Mouse (Mus musculus): ENCODE measurements around the gene Apoe. TPM values are rescaled to one million over a fixed set of nuclear protein-coding genes. Genes with fewer than 3 reads are reported as not detected.

Apoe gene
- polyA plus RNA-seq, 1 experiment, result 939 TPM

- 1% methylated on average over 63 of the region's 63 CpGs for WGBS
- Histone ChIP-seq H3K27ac (ENCODE audit: insufficient read depth, low read depth, low read length) (peak within 1 kb of the TSS; percentile 92), H3K4me1 (ENCODE audit: control insufficient read depth, insufficient read depth, low read length) (peaks cover 19% of the 10 kb centered on the region), H3K36me3 (ENCODE audit: control insufficient read depth, insufficient read depth, low read length) (no peaks in the 10 kb centered on the region), H3K4me3 (ENCODE audit: insufficient read depth, low read depth, low read length) (peak within 1 kb of the TSS; percentile 97), H3K27me3 (replicated peaks; ENCODE audit: control insufficient read depth, insufficient read depth, low read length) (no peaks in the 10 kb centered on the region)
- peak; percentile 38 for TF ChIP-seq POLR2A (IDR thresholded peaks at IDR 0.05; ENCODE audit: low read depth, low read length)
- 0 out of 2 replicates have a peak, but pooled peaks have one; percentile 20 for TF ChIP-seq CTCF (conservative IDR thresholded peaks at IDR 0.05; ENCODE audit: insufficient read depth, insufficient read length, low read depth, low read length)
- peak; percentile 99 for DNase-seq
These were observed 33.8 kb downstream of the Apoe start, which contains the start of gene Clptm1 for GRCm38 (mm10) chr7:19664955-19665841. Gene Clptm1, minus strand, starts transcription at chr7:19665033.

GRCm38 (mm10) chr7:19664455-19664954, 34.5 kb downstream of the Apoe start:
- Histone ChIP-seq H3K27ac (ENCODE audit: insufficient read depth, low read depth, low read length) (0 out of 2 replicates have a peak overlapping the region, but pooled peaks have one; percentile 29), H3K4me1 (ENCODE audit: control insufficient read depth, insufficient read depth, low read length) (peaks cover 19% of the 10 kb centered on the region), H3K4me3 (ENCODE audit: insufficient read depth, low read depth, low read length) (peak overlapping the region; percentile 97), H3K36me3 (ENCODE audit: control insufficient read depth, insufficient read depth, low read length) (no peaks in the 10 kb centered on the region), H3K27me3 (replicated peaks; ENCODE audit: control insufficient read depth, insufficient read depth, low read length) (no peaks in the 10 kb centered on the region)
- DNase-seq, result no peak
- under 1% methylated on average over 37 of the region's 37 CpGs for WGBS
- no peak for TF ChIP-seq POLR2A (IDR thresholded peaks at IDR 0.05; ENCODE audit: low read depth, low read length)
- TF ChIP-seq CTCF (conservative IDR thresholded peaks at IDR 0.05; ENCODE audit: insufficient read depth, insufficient read length, low read depth, low read length), result no peak

GRCm38 (mm10) chr7:19663940-19664339, 35.0 kb downstream of the Apoe start:
- TF ChIP-seq POLR2A (IDR thresholded peaks at IDR 0.05; ENCODE audit: low read depth, low read length) (no peak), CTCF (conservative IDR thresholded peaks at IDR 0.05; ENCODE audit: insufficient read depth, insufficient read length, low read depth, low read length) (no peak)
- Histone ChIP-seq H3K4me3 (ENCODE audit: insufficient read depth, low read depth, low read length) (peak overlapping the region; percentile 97), H3K4me1 (ENCODE audit: control insufficient read depth, insufficient read depth, low read length) (peaks cover 14% of the 10 kb centered on the region), H3K27ac (ENCODE audit: insufficient read depth, low read depth, low read length) (no peak overlapping the region), H3K36me3 (ENCODE audit: control insufficient read depth, insufficient read depth, low read length) (no peaks in the 10 kb centered on the region), H3K27me3 (replicated peaks; ENCODE audit: control insufficient read depth, insufficient read depth, low read length) (no peaks in the 10 kb centered on the region)
- WGBS, result 9% methylated on average over 8 of the region's 8 CpGs
- no peak for DNase-seq

GRCm38 (mm10) chr7:19652614-19653013, 46.4 kb downstream of the Apoe start:
- no peak overlapping the region for H3K27ac ChIP-seq (ENCODE audit: insufficient read depth, low read depth, low read length)
- DNase-seq, result no peak
- no peaks in the 10 kb centered on the region for H3K36me3 ChIP-seq (ENCODE audit: control insufficient read depth, insufficient read depth, low read length)
- no peaks in the 10 kb centered on the region for H3K27me3 ChIP-seq (replicated peaks; ENCODE audit: control insufficient read depth, insufficient read depth, low read length)
- WGBS, result 89% methylated on average over 2 of the region's 2 CpGs
- no peak overlapping the region for H3K4me3 ChIP-seq (ENCODE audit: insufficient read depth, low read depth, low read length)
- no peaks in the 10 kb centered on the region for H3K4me1 ChIP-seq (ENCODE audit: control insufficient read depth, insufficient read depth, low read length)
- TF ChIP-seq POLR2A (IDR thresholded peaks at IDR 0.05; ENCODE audit: low read depth, low read length), result no peak
- TF ChIP-seq CTCF (conservative IDR thresholded peaks at IDR 0.05; ENCODE audit: insufficient read depth, insufficient read length, low read depth, low read length), result no peak

- peak; percentile 56 for DNase-seq
- Histone ChIP-seq H3K4me1 (ENCODE audit: control insufficient read depth, insufficient read depth, low read length) (no peaks in the 10 kb centered on the region), H3K36me3 (ENCODE audit: control insufficient read depth, insufficient read depth, low read length) (no peaks in the 10 kb centered on the region), H3K4me3 (ENCODE audit: insufficient read depth, low read depth, low read length) (no peak overlapping the region), H3K27me3 (replicated peaks; ENCODE audit: control insufficient read depth, insufficient read depth, low read length) (no peaks in the 10 kb centered on the region), H3K27ac (ENCODE audit: insufficient read depth, low read depth, low read length) (0 out of 2 replicates have a peak overlapping the region, but pooled peaks have one; percentile 35)
- 76% methylated on average over 6 of the region's 6 CpGs for WGBS
- TF ChIP-seq POLR2A (IDR thresholded peaks at IDR 0.05; ENCODE audit: low read depth, low read length) (no peak), CTCF (conservative IDR thresholded peaks at IDR 0.05; ENCODE audit: insufficient read depth, insufficient read length, low read depth, low read length) (no peak)
These were observed 47.8 kb downstream of the Apoe start for GRCm38 (mm10) chr7:19651063-19651786.

Other genes starting within 250 kb of the Apoe start
- gene Mark4, start 240.4 kb downstream of the Apoe start, polyA plus RNA-seq (2012; rRNA removed), result 16.1 and 18.2 TPM in 2 replicates
- gene Exoc3l2, start 235.9 kb downstream of the Apoe start, polyA plus RNA-seq (2012; rRNA removed), result 41.6 and 46.6 TPM in 2 replicates
- 8.6 and 10.3 TPM in 2 replicates for gene Bloc1s3, start 190.8 kb downstream of the Apoe start, polyA plus RNA-seq (2012; rRNA removed)
- 62.3 and 74.6 TPM in 2 replicates for gene Trappc6a, start 190.8 kb downstream of the Apoe start, polyA plus RNA-seq (2012; rRNA removed)
- gene Nkpd1, start 181.3 kb downstream of the Apoe start, polyA plus RNA-seq (2012; rRNA removed), result 0.11 and 0.16 TPM in 2 replicates
- 87.0 and 92.0 TPM in 2 replicates for gene Ppp1r37, start 136.1 kb downstream of the Apoe start, polyA plus RNA-seq (2012; rRNA removed)
- gene Zfp296, start 121.9 kb downstream of the Apoe start, polyA plus RNA-seq (2012; rRNA removed), result 2.7 and 3.3 TPM in 2 replicates
- gene Gemin7, start 121.6 kb downstream of the Apoe start, polyA plus RNA-seq (2012; rRNA removed), result 143 and 149 TPM in 2 replicates
- gene Clasrp, start 94.7 kb downstream of the Apoe start, polyA plus RNA-seq (2012; rRNA removed), result 29.0 and 54.8 TPM in 2 replicates
- 10.4 and 13.3 TPM in 2 replicates for gene Relb, start 69.8 kb downstream of the Apoe start, polyA plus RNA-seq (2012; rRNA removed)
- 144 and 182 TPM in 2 replicates for gene Clptm1, start 34.2 kb downstream of the Apoe start, polyA plus RNA-seq (2012; rRNA removed)
- 0.42 and 0.57 TPM in 2 replicates for gene Apoc2, start 21.2 kb downstream of the Apoe start, polyA plus RNA-seq (2012; rRNA removed)
- not detected in 2 replicates for gene Gm44805, start 17.8 kb downstream of the Apoe start, polyA plus RNA-seq (2012; rRNA removed)
- gene Apoc4, start 17.7 kb downstream of the Apoe start, polyA plus RNA-seq (2012; rRNA removed), result 0.29 TPM in 1 of 2 replicates, not detected in the other
- 12.2 and 16.5 TPM in 2 replicates for gene Apoc1, start 6.5 kb downstream of the Apoe start, polyA plus RNA-seq (2012; rRNA removed)
- 83.9 and 86.3 TPM in 2 replicates for gene Tomm40, start 16.2 kb upstream of the Apoe start, polyA plus RNA-seq (2012; rRNA removed)
- 44.5 and 47.7 TPM in 2 replicates for gene Nectin2, start 51.3 kb upstream of the Apoe start, polyA plus RNA-seq (2012; rRNA removed)
- 237 and 272 TPM in 2 replicates for gene Bcam, start 71.8 kb upstream of the Apoe start, polyA plus RNA-seq (2012; rRNA removed)
- 24.4 and 32.6 TPM in 2 replicates for gene Cblc, start 97.6 kb upstream of the Apoe start, polyA plus RNA-seq (2012; rRNA removed)
- gene Bcl3, start 123.6 kb upstream of the Apoe start, polyA plus RNA-seq (2012; rRNA removed), result 10.3 and 14.4 TPM in 2 replicates
- gene Gm19345, start 152.8 kb upstream of the Apoe start, polyA plus RNA-seq (2012; rRNA removed), result 0.12 TPM in 1 of 2 replicates, not detected in the other
- 0.14 and 0.16 TPM in 2 replicates for gene Ceacam16, start 162.1 kb upstream of the Apoe start, polyA plus RNA-seq (2012; rRNA removed)
- 0.11 and 0.25 TPM in 2 replicates for gene Ceacam19, start 188.8 kb upstream of the Apoe start, polyA plus RNA-seq (2012; rRNA removed)
- 10.9 and 12.3 TPM in 2 replicates for gene Pvr, start 222.0 kb upstream of the Apoe start, polyA plus RNA-seq (2012; rRNA removed)

Measured in kidney, adult 2 months (tissue).